Mouse (Mus musculus) spleen, adult 2 months (tissue): ENCODE results near the gene Selp.

Source experiments
- CTCF ChIP-seq: fragments of 200-500 bp; IDR thresholded peaks from 2 replicates; pipeline ENCODE4 v1.5.1; 2011; ENCODE audit warnings: mild to moderate bottlenecking, inconsistent platforms; ENCODE audit not compliant: insufficient read depth, insufficient read length, insufficient replicate concordance; ENCODE audit errors: extremely low read depth
- POLR2A ChIP-seq: fragments of 200-500 bp; IDR thresholded peaks from 2 replicates; pipeline ENCODE4 v1.6.1; 2011; ENCODE audit warnings: low read depth, low read length, inconsistent platforms

DNA sequence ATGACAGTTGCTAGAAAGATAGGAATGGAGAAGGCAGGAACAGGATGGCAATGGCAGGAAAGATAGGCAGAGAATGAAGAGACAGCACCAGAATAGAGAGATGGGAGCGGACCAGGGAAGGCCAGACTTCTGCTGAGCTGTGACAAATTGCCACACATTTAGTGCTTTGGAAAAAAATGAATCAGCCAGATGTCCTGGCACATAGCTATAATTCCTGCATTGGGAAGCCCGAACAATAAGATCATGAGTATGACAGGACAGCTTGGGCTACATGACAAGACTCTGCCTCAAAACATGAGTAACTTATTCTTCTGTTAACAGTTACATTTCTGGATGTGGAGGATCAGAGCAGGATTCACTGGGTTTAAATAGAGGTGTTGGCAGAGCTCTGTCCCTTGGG, 44.7 kb downstream of the Selp start:
- TF ChIP-seq CTCF (no peak), POLR2A (no peak)
